Mouse (Mus musculus): ENCODE measurements around the gene Actr1a. TPM values are rescaled to one million over a fixed set of nuclear protein-coding genes. Genes with fewer than 3 reads are reported as not detected.

Actr1a gene
- 66.3 and 87.0 TPM in 2 replicates for polyA plus RNA-seq (2012; rRNA removed; ENCODE audit: low replicate concordance)

DNA sequence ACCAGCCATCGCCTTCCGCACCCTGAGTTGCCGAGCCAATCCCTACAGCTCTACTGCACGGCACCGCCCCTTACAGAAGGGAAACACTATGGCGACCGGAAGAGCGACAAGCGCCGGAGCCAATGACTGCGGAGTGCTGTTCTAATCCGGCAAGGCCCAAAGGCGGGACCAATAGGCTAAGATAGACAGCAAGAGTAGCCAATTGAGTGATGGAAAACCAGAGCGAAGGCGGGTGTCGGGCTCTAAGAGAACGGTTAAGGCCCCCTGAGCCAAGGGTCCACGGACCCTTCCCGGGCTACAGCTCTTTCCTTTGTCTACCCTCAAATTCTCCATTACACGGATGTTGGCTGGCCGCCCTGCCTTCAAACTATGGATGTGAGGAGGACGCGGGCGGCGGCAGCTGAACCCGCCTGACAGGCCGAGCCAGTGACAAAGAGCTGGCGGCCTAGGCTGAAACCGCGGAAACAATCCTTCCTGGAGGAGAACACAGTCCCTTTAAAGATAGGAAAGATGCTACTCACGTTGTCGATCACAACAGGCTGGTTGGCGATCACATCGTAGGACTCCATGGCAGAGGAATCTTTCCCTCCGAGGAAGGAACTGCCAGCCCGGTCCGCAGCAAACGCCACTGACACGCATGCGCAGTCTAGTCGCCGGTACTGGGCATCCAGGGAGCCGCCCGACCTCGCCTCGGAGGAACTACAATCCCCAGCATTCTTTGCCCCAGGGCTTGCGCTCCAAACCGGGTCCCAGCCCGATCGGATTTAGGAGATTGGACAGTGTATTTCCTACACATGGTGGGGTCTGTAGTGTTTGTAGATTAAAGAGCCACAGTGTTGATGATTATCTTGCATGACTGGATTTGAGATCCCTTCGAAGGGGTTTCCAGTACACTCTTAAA is at the start of gene Actr1a:
Actr1a (minus strand) TSS at position 640 of the 901 bp plus-strand sequence.

DNA sequence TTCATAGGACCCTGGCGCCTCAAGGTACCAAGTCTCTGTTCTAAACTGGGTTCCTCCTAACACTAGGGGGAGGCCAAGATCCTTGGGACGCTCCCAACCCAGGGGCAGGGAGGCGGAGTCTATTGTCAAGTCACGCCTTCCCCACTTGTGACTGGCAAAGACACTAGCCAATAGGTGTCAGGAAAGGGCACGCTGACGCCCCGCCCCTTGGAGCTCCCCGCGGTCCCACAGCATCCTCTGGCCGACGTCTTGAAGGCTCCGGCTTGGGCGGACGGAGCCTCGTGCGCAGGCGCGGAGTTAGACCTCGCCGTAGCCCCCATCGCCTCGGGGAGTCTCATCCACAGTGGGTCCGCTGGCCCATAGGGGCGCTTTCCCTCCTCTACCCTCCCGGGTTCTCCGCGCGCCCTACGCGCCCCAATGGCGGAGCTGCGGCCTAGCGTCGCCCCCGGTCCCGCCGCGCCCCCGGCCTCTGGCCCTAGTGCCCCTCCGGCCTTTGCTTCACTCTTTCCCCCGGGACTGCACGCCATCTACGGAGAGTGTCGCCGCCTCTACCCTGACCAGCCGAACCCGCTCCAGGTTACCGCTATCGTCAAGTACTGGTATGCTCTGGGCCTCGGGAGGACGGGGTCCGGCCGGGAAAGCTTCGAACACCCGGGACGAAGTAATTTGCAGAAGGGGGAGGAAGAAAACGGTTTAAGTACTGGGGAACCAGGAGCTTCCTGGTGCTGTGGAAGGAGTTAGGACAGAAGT is 1.3 kb upstream of the Actr1a start, which contains the start of gene Sufu:
Sufu (plus strand) TSS at position 211 of the 750 bp plus-strand sequence.

DNA sequence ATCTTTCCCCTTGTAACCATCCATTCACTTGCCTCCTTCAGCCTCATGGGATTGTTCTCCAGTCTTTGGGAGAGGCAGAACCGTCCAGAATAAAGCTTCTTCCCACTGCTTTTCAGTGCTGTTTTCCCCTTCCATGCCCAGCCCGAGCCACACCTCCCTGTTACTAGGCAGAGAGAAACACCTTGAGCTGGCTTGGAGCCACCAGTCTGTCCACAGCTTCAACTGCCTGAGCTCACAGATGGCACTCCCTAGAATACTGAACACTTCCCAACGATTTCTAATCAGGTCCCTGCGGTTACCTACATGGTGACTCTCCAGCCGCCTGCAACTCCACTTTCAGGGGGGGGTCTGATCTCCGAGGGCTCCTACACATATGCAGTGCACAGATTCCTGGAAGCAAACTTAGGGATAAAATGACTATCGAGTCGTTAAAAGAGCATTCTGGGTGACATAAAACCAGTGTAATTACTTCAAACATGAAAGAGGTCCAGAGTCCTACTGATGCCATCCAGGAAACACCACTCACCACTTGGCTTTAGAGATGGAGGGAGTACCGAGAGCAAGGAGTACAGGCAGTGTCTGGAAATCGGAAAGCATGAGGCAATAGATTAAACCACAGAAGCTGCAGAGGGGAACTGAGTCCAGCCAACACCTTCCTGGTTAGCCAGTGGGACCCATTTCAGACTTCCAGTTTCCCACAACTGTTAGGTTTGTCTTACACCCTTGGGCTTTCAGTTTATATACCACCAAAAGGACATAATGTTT is 45.2 kb downstream of the Actr1a start, which contains the start of gene 2310034G01Rik:
2310034G01Rik (minus strand) TSS at position 135 of the 765 bp plus-strand sequence.

DNA sequence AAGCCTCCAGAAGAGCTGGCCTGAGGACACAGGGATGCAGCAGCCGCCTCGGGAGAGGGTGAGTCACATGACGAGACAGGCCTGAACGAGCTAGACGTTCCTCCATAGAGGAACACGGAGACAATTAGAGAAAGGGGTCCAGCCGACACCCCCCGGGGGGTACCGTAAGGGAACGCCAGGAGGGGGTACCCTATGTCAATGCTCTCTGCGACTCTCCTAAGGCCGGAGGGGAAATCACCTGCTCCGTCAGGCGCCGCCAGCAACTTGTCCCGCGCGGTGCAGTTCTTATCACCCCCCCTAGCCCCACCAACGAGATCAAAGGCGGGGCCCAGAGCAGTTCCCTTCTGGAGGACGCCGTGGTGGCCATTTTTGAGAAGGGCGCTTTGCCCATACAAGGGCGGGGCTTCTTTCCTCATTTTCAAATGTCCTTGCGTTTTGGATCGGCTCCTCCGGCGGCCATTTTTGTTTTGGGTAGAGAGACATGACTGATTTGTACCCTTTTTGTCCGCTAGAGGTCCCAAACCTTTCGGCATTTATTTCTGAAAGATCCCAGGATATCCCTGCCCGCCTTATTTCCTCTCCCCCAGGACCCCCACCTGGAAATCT is 57.1 kb downstream of the Actr1a start, which contains the start of gene Cuedc2:
Cuedc2 (minus strand) TSS at position 372 of the 606 bp plus-strand sequence.

DNA sequence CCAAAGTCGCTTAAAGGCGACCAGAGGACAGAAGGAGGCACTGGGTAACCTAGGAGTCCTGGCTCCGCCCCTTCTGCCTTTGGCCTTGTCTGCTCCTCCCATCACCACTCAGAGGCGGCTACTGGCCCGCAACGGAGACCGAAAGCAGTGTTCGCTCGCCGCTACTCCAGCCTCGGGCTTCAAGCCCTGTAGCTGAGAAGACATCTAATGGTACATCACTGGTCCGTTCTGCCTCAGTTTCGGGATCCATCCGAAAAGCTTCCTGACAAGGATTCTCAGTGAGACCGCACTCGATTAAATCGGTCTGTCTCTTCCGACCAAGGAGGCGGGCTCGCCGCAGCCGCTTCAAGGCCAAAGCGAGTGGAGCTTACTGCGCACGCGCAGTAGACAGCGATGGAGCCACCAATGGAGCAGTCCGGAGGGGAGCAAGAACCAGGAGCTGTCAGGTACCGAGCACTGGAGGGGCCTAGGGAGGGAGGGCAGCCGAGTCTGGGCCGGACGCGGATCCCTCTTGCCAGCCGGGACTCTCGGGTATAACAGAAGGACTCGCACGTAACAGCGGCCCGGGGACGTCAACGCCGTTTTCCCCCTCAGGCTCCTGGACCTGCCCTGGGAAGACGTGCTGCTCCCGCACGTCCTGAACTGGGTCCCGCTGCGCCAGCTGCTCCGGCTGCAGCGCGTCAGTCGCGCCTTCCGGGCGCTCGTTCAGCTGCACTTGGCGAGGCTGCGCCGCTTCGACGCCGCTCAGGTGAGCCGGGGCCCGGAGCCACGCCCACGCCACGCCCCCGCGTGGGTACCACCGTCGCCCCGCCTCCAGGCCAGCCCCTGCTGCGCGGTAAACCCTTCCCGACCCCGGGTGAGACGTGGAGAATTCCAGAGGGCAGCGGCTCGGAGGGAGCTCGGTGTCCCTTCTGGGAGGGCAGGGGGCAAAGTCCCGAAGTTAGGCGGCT is 67.2 kb downstream of the Actr1a start, which contains the start of gene Fbxl15:
Fbxl15 (plus strand) TSS at position 104 of the 950 bp plus-strand sequence.

Other genes starting within 250 kb of the Actr1a start
- not detected in 2 replicates for gene Pitx3, start 247.4 kb downstream of the Actr1a start, polyA plus RNA-seq (2012; rRNA removed; ENCODE audit: low replicate concordance)
- gene Gbf1, start 243.2 kb downstream of the Actr1a start, polyA plus RNA-seq (2012; rRNA removed; ENCODE audit: low replicate concordance): 187 and 199 TPM in 2 replicates
- 32.6 and 51.3 TPM in 2 replicates for gene Nfkb2, start 91.4 kb downstream of the Actr1a start, polyA plus RNA-seq (2012; rRNA removed; ENCODE audit: low replicate concordance)
- gene Psd, start 68.6 kb downstream of the Actr1a start, polyA plus RNA-seq (2012; rRNA removed; ENCODE audit: low replicate concordance): 37.1 and 38.7 TPM in 2 replicates
- gene Fbxl15, start 67.6 kb downstream of the Actr1a start, polyA plus RNA-seq (2012; rRNA removed; ENCODE audit: low replicate concordance): 39.1 and 73.5 TPM in 2 replicates
- 25.7 and 26.0 TPM in 2 replicates for gene Cuedc2, start 57.0 kb downstream of the Actr1a start, polyA plus RNA-seq (2012; rRNA removed; ENCODE audit: low replicate concordance)
- gene Mfsd13a, start 54.6 kb downstream of the Actr1a start, polyA plus RNA-seq (2012; rRNA removed; ENCODE audit: low replicate concordance): 47.7 and 54.8 TPM in 2 replicates
- 3.1 and 6.2 TPM in 2 replicates for gene 2310034G01Rik, start 45.4 kb downstream of the Actr1a start, polyA plus RNA-seq (2012; rRNA removed; ENCODE audit: low replicate concordance)
- gene Sufu, start 1.1 kb upstream of the Actr1a start, polyA plus RNA-seq (2012; rRNA removed; ENCODE audit: low replicate concordance): 7.5 and 9.2 TPM in 2 replicates
- 31.9 and 48.8 TPM in 2 replicates for gene Trim8, start 106.0 kb upstream of the Actr1a start, polyA plus RNA-seq (2012; rRNA removed; ENCODE audit: low replicate concordance)
- 2.1 TPM in 2 replicates for gene Arl3, start 177.4 kb upstream of the Actr1a start, polyA plus RNA-seq (2012; rRNA removed; ENCODE audit: low replicate concordance)
- gene Sfxn2, start 177.6 kb upstream of the Actr1a start, polyA plus RNA-seq (2012; rRNA removed; ENCODE audit: low replicate concordance): 0.70 and 1.9 TPM in 2 replicates
- gene Wbp1l, start 203.3 kb upstream of the Actr1a start, polyA plus RNA-seq (2012; rRNA removed; ENCODE audit: low replicate concordance): 33.4 and 36.2 TPM in 2 replicates